Mouse (Mus musculus): ENCODE measurements around the gene Enox1. TPM values are rescaled to one million over a fixed set of nuclear protein-coding genes. Genes with fewer than 3 reads are reported as not detected.

Gene Enox1
- polyA plus RNA-seq, 1 experiment: 0.06 TPM

DNA sequence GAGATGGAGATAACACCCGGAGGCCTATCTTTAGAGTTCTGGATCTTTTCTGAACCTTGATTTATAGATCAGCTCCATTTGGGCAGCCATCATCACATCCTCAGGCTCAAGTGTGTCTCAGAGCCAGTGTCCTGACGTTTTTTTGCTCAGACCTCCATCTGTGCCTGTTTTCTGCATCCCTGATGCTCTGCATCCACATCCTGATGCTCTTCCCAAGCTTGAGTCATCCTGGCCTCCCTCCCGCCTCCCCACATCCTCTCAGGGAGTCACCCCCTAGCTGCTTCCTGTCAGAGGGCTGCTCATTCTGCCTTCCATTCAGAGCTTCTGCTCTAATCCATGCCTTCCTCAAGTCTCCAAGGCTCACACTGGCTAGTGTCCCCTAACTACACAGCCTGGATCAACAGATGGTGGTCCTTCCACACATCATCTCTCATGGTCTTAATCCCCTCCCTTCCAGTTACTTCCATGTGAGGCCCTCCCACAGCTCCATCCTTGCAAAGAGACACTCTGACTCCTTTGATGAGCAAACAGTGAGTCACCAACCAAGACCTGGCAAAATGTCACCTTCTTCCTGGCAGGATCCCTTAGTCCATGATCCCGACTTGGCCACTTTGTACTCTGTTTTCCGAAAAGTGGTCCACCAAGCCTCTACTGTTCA, 451.7 kb downstream of the Enox1 start:
- TF ChIP-seq POLR2A (IDR thresholded peaks at IDR 0.05; ENCODE audit: low read depth, low read length) (no peak), CTCF (IDR thresholded peaks at IDR 0.05; ENCODE audit: extremely low read depth, insufficient read depth, insufficient read length, insufficient replicate concordance) (no peak)
- H3K27me3 ChIP-seq (ENCODE audit: control insufficient read depth, insufficient read depth, low read length): no peaks in the 10 kb centered on the region
- DNase-seq (ENCODE audit: low read depth in 1 of 2, low spot score in 2 of 2): no peak
- no peaks in the 10 kb centered on the region for H3K36me3 ChIP-seq (ENCODE audit: control insufficient read depth, insufficient read depth, low read length)
- H3K27ac ChIP-seq (ENCODE audit: insufficient read depth, low read length): no peak overlapping the region
- no peaks in the 10 kb centered on the region for H3K4me1 ChIP-seq (ENCODE audit: control insufficient read depth, insufficient read depth, insufficient read length)
- no peak overlapping the region for H3K4me3 ChIP-seq (ENCODE audit: extremely low read depth, insufficient read depth, insufficient read length)
- 87% methylated on average over 5 of the region's 5 CpGs for WGBS

DNA sequence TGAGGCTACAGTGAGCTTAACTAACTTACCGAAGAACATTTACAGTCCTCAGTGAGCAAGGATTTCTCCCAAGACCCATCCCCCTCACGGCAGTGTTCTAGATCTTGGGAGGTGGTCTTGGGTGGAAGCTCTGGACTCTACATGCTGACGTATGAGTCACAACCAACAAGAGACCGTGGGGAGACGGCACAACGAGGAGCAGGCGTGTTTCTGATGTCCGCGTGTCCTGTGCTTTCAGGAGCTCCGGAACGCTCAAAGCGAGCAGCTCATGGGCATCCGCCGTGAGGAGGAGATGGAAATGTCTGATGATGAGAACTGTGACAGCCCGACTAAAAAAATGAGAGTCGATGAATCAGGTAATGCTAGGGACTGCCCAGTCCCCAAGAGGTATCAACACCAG, 458.6 kb downstream of the Enox1 start:
- DNase-seq (ENCODE audit: low read depth in 1 of 2, low spot score in 2 of 2): no peak
- H3K27me3 ChIP-seq (ENCODE audit: control insufficient read depth, insufficient read depth, low read length): no peaks in the 10 kb centered on the region
- H3K4me3 ChIP-seq (ENCODE audit: extremely low read depth, insufficient read depth, insufficient read length): no peak overlapping the region
- no peak for TF ChIP-seq CTCF (IDR thresholded peaks at IDR 0.05; ENCODE audit: extremely low read depth, insufficient read depth, insufficient read length, insufficient replicate concordance)
- no peak for TF ChIP-seq POLR2A (IDR thresholded peaks at IDR 0.05; ENCODE audit: low read depth, low read length)
- 92% methylated on average over 16 of the region's 16 CpGs for WGBS
- H3K4me1 ChIP-seq (ENCODE audit: control insufficient read depth, insufficient read depth, insufficient read length): no peaks in the 10 kb centered on the region
- H3K27ac ChIP-seq (ENCODE audit: insufficient read depth, low read length): no peak overlapping the region
- no peaks in the 10 kb centered on the region for H3K36me3 ChIP-seq (ENCODE audit: control insufficient read depth, insufficient read depth, low read length)

DNA sequence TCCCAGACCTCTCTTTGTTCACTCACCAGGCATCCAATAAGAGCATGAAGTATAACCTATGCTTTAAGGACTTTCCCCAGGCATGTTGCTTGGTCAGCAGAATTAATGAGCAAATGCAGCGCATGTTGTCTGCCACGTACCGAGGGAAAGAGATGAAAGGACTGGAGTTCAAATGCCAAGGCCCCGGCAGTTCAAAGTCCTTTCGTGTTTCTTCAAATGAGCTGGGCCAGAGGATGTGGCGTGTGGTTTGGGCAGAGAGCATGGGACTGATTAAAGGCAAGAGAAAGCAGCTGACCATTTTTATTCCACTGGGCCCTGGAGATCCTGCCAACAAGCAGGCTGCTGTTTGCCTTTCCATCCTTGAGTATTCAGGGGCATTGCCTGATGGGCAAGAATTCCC, 460.7 kb downstream of the Enox1 start:
- TF ChIP-seq CTCF (IDR thresholded peaks at IDR 0.05; ENCODE audit: extremely low read depth, insufficient read depth, insufficient read length, insufficient replicate concordance) (no peak), POLR2A (IDR thresholded peaks at IDR 0.05; ENCODE audit: low read depth, low read length) (no peak)
- H3K27me3 ChIP-seq (ENCODE audit: control insufficient read depth, insufficient read depth, low read length): no peaks in the 10 kb centered on the region
- H3K36me3 ChIP-seq (ENCODE audit: control insufficient read depth, insufficient read depth, low read length): no peaks in the 10 kb centered on the region
- H3K4me1 ChIP-seq (ENCODE audit: control insufficient read depth, insufficient read depth, insufficient read length): no peaks in the 10 kb centered on the region
- DNase-seq (ENCODE audit: low read depth in 1 of 2, low spot score in 2 of 2): no peak
- H3K4me3 ChIP-seq (ENCODE audit: extremely low read depth, insufficient read depth, insufficient read length): no peak overlapping the region
- WGBS: 57% methylated on average over 6 of the region's 6 CpGs
- H3K27ac ChIP-seq (ENCODE audit: insufficient read depth, low read length): no peak overlapping the region

DNA sequence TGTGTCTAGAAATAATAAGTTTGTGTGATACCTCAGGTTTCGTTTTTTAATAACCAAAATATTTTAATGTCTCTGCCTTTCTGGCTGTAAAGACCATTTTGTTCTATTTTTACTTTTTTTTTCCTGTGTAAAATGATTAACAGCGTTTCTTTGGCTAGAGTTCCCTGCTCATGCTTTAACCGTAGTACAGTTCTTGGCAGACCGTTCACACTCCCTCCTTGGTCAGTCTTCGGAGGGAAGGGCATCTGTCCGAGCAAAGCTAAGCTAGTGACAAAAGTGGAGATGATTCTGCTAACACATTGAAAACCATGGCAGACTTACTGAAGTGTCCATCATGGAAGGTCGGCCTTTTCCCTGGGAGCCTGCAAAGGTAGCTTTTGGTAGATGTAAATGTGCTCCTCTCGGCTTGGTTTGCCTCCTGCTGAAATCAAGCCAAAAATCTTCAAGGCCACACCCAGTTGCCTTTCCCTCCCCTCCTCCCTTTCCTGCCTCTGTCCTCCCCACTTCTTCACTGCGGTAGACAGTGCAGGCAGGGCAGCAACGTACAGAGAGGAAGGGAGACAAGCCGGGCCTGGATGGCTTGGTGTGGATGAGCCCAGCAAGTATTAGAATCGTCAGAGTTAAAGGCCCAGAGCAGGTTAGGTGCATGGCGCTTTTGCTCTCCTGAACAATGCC, 461.7 kb downstream of the Enox1 start:
- 70% methylated on average over 13 of the region's 13 CpGs for WGBS
- Histone ChIP-seq H3K36me3 (ENCODE audit: control insufficient read depth, insufficient read depth, low read length) (no peaks in the 10 kb centered on the region), H3K4me3 (ENCODE audit: extremely low read depth, insufficient read depth, insufficient read length) (no peak overlapping the region), H3K4me1 (ENCODE audit: control insufficient read depth, insufficient read depth, insufficient read length) (no peaks in the 10 kb centered on the region), H3K27me3 (ENCODE audit: control insufficient read depth, insufficient read depth, low read length) (no peaks in the 10 kb centered on the region), H3K27ac (ENCODE audit: insufficient read depth, low read length) (no peak overlapping the region)
- TF ChIP-seq POLR2A (IDR thresholded peaks at IDR 0.05; ENCODE audit: low read depth, low read length) (no peak), CTCF (IDR thresholded peaks at IDR 0.05; ENCODE audit: extremely low read depth, insufficient read depth, insufficient read length, insufficient replicate concordance) (no peak)
- no peak for DNase-seq (ENCODE audit: low read depth in 1 of 2, low spot score in 2 of 2)

DNA sequence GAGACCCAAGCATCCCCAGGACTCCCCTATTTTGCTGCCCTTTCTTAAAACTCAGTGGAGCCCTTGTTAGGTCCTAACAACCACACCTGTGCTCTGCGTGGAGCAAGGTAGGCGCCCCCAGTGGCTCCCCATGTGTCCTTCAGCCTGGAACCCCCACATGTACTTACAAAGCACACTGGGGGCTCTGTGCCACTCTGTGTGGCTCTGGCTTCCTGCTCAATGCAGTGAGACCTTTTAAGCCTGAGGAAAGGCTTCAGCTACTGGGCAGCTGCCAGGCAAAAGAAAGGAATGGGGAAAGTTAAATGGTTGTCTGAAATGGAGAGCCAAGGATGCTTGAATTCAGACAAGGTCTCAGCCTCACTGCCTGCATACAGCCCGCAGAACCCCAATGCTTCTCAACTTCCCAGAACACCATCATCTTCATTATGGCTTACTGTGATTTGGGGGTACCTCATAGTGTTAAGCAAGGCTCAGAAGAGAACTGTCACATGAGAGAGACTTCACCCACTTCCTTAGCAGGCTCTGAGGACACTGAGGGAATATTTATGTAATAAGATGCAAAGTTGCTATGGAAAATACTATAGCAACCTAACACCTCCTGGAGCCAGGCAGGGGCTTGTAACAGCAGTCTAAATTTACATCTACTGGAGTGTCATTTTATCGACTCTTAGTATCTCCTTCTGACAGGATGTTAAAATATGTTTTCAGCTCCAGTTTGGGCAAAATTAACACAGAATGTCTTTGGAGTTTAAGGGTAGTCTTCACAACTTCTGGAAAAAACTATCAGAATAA, 465.1 kb downstream of the Enox1 start:
- 82% methylated on average over 4 of the region's 4 CpGs for WGBS
- no peak for DNase-seq (ENCODE audit: low read depth in 1 of 2, low spot score in 2 of 2)
- TF ChIP-seq CTCF (IDR thresholded peaks at IDR 0.05; ENCODE audit: extremely low read depth, insufficient read depth, insufficient read length, insufficient replicate concordance) (no peak), POLR2A (IDR thresholded peaks at IDR 0.05; ENCODE audit: low read depth, low read length) (no peak)
- Histone ChIP-seq H3K36me3 (ENCODE audit: control insufficient read depth, insufficient read depth, low read length) (no peaks in the 10 kb centered on the region), H3K27me3 (ENCODE audit: control insufficient read depth, insufficient read depth, low read length) (no peaks in the 10 kb centered on the region), H3K4me1 (ENCODE audit: control insufficient read depth, insufficient read depth, insufficient read length) (no peaks in the 10 kb centered on the region), H3K4me3 (ENCODE audit: extremely low read depth, insufficient read depth, insufficient read length) (no peak overlapping the region), H3K27ac (ENCODE audit: insufficient read depth, low read length) (no peak overlapping the region)

DNA sequence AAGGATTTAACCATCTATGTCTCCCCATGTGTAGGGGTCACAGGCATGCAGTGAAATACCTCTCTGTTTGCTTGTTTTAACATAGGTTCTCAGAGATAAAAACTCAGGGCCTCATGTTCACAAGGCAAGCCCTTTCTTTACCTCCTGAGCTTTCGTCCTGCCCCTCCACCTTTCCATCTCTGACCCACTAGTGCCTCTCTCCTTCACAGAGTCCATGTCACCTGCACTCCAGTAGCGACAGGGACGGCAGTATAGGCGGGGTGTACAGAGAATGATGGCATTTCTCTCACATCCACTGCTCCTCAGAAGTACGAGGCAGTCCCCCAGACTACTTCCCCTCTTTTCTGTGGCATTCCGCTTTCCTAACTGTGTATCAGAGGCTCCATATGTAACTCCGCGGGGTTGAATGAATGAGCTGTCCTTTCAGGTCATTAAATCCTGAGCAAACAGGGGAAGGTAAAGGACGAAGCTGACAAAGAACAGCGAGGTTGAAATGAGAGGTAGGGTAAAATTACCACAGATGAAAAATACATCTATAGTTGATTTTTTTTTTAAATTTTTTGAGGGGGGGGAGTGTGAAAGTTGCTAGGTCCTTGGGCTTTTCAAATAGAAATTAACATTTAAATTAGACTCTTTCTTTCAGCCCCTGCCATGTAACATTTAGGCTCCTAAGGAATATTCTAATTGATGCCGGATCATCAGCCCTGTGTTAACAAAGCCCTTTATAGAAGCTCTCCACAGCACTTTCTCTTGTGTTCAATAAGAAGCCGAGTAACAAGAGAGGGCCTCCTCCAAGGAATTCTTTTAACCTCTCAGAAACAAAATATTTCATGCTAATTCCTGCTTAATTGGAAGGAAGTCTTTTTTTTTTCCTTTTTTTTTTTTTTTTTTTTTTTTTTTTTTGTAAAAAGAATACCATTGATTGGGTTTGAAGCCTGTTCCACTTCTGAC, 470.3 kb downstream of the Enox1 start:
- Histone ChIP-seq H3K36me3 (ENCODE audit: control insufficient read depth, insufficient read depth, low read length) (no peaks in the 10 kb centered on the region), H3K4me1 (ENCODE audit: control insufficient read depth, insufficient read depth, insufficient read length) (no peaks in the 10 kb centered on the region), H3K4me3 (ENCODE audit: extremely low read depth, insufficient read depth, insufficient read length) (no peak overlapping the region), H3K27ac (ENCODE audit: insufficient read depth, low read length) (no peak overlapping the region), H3K27me3 (ENCODE audit: control insufficient read depth, insufficient read depth, low read length) (no peaks in the 10 kb centered on the region)
- TF ChIP-seq CTCF (IDR thresholded peaks at IDR 0.05; ENCODE audit: extremely low read depth, insufficient read depth, insufficient read length, insufficient replicate concordance): no peak
- TF ChIP-seq POLR2A (IDR thresholded peaks at IDR 0.05; ENCODE audit: low read depth, low read length): no peak
- WGBS: 87% methylated on average over 12 of the region's 12 CpGs
- no peak for DNase-seq (ENCODE audit: low read depth in 1 of 2, low spot score in 2 of 2)

Data from spleen, adult 2 months (tissue).